Mouse (Mus musculus): ENCODE results near the gene Ndrg2.

DNA sequence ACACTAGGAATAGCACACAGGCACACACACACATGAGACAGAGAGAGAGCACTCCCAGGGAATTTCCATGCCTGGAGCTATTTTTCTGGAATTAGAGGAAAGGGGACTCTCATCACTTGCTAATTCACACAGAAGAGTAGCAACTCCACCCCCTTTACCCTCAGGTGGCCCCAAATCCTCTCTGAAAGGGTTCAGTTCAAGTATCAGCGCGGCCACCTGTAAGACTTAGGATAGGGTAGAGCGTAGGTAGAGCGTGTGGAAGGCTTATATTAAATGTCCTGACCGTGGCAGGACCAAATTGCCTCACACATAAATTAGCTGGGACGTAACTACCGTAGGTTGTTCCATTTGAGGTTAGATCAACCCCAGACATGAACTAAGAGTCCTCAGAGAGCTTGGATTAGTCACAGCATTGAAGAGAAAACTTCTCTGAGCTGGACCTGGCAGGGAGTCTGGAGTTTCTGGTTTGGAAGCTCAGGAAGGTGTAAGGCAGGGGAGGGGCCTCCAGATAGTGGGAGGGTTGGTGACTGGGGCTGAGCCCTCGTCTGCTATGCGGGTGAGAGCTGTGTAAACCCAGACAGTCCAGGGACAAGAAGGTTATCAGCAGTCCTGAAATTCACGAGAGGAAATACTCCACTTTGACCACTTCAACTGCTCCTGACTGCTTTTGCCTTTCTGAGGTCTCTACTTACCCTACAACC, 20.7 kb downstream of the Ndrg2 start:
- TF ChIP-seq CTCF (IDR thresholded peaks at IDR 0.05; ENCODE audit: extremely low read depth, insufficient read depth, low read length), result no peak
- TF ChIP-seq POLR2A (IDR thresholded peaks at IDR 0.05; ENCODE audit: extremely low read depth, insufficient read depth, low read length), result no peak
